Mouse (Mus musculus): ENCODE measurements around the gene Bag6. TPM values are rescaled to one million over a fixed set of nuclear protein-coding genes. Genes with fewer than 3 reads are reported as not detected.

Gene Bag6
- total and polyA plus RNA-seq, 2 experiments from 2014 or later: 55.8 to 320 TPM

GRCm38 (mm10) chr17:35166352-35167035 is 31.5 kb downstream of the Bag6 start:
- H3K36me3 ChIP-seq (ENCODE audit: insufficient read depth, low read length): peaks cover 6% of the 10 kb centered on the region
- peak overlapping the region; percentile 63 for H3K4me2 ChIP-seq (ENCODE audit: low read depth, low read length)
- peak; percentile 89 for DNase-seq (ENCODE audit: low spot score)
- ATAC-seq: no peak
- TF ChIP-seq CTCF (IDR thresholded peaks at IDR 0.05; ENCODE audit: low read depth): peak; percentile 81
- H3K4me3 ChIP-seq (ENCODE audit: low read length): peak overlapping the region; percentile 100; the same call in 1 of the 2 replicates
- H3K4me1 ChIP-seq (ENCODE audit: insufficient read depth, low read length): peaks cover 11% of the 10 kb centered on the region; the same call in 1 of the 2 replicates
- no peaks in the 10 kb centered on the region for H3K9me3 ChIP-seq (ENCODE audit: low read length)
- peak overlapping the region; percentile 99 for H3K27ac ChIP-seq
- H3K27me3 ChIP-seq (ENCODE audit: insufficient read depth, low read length): no peaks in the 10 kb centered on the region
- WGBS: 68% methylated on average over 8 of the region's 8 CpGs
- no peak overlapping the region for H3K9ac ChIP-seq (replicated peaks; ENCODE audit: low read length)

GRCm38 (mm10) chr17:35167794-35168193 is 32.8 kb downstream of the Bag6 start:
- no peaks in the 10 kb centered on the region for H3K36me3 ChIP-seq (ENCODE audit: insufficient read depth, low read length)
- no peak overlapping the region for H3K4me2 ChIP-seq (ENCODE audit: low read depth, low read length)
- TF ChIP-seq CTCF (IDR thresholded peaks at IDR 0.05; ENCODE audit: low read depth): no peak
- DNase-seq (ENCODE audit: low spot score) (no peak), ATAC-seq (no peak)
- no peaks in the 10 kb centered on the region for H3K27me3 ChIP-seq (ENCODE audit: insufficient read depth, low read length)
- H3K27ac ChIP-seq: no peak overlapping the region
- H3K9me3 ChIP-seq (ENCODE audit: low read length): no peaks in the 10 kb centered on the region
- no peak overlapping the region for H3K4me3 ChIP-seq (ENCODE audit: low read length)
- H3K4me1 ChIP-seq (ENCODE audit: insufficient read depth, low read length): peaks cover 8% of the 10 kb centered on the region; the same call in 1 of the 2 replicates
- WGBS: 86% methylated on average over 7 of the region's 7 CpGs
- no peak overlapping the region for H3K9ac ChIP-seq (replicated peaks; ENCODE audit: low read length)

GRCm38 (mm10) chr17:35168541-35169207 is 33.7 kb downstream of the Bag6 start:
- no peaks in the 10 kb centered on the region for H3K36me3 ChIP-seq (ENCODE audit: insufficient read depth, low read length)

GRCm38 (mm10) chr17:35172445-35173234 is 37.7 kb downstream of the Bag6 start:
- no peaks in the 10 kb centered on the region for H3K9me3 ChIP-seq (ENCODE audit: low read length)
- no peaks in the 10 kb centered on the region for H3K4me1 ChIP-seq (ENCODE audit: insufficient read depth, low read length)
- no peak overlapping the region for H3K4me3 ChIP-seq (ENCODE audit: low read length)
- no peak overlapping the region for H3K27ac ChIP-seq
- DNase-seq (ENCODE audit: low spot score) (no peak), ATAC-seq (no peak)
- WGBS: 69% methylated on average over 11 of the region's 11 CpGs
- H3K9ac ChIP-seq (replicated peaks; ENCODE audit: low read length): no peak overlapping the region
- TF ChIP-seq CTCF (IDR thresholded peaks at IDR 0.05; ENCODE audit: low read depth): no peak
- H3K4me2 ChIP-seq (ENCODE audit: low read depth, low read length): no peak overlapping the region
- H3K27me3 ChIP-seq (ENCODE audit: insufficient read depth, low read length): no peaks in the 10 kb centered on the region
- H3K36me3 ChIP-seq (ENCODE audit: insufficient read depth, low read length): no peaks in the 10 kb centered on the region

More at GRCm38 (mm10) chr17:35168541-35169207, 33.7 kb downstream of the Bag6 start:
- DNase-seq (ENCODE audit: low spot score) (peak; percentile 84), ATAC-seq (no peak)
- Histone ChIP-seq H3K9me3 (ENCODE audit: low read length) (no peaks in the 10 kb centered on the region), H3K27me3 (ENCODE audit: insufficient read depth, low read length) (no peaks in the 10 kb centered on the region), H3K4me3 (ENCODE audit: low read length) (no peak overlapping the region), H3K27ac (no peak overlapping the region), H3K4me1 (ENCODE audit: insufficient read depth, low read length) (peaks cover 8% of the 10 kb centered on the region; the same call in 1 of the 2 replicates), H3K4me2 (ENCODE audit: low read depth, low read length) (no peak overlapping the region), H3K9ac (replicated peaks; ENCODE audit: low read length) (no peak overlapping the region)
- WGBS: 14% methylated on average over 4 of the region's 4 CpGs
- TF ChIP-seq CTCF (IDR thresholded peaks at IDR 0.05; ENCODE audit: low read depth): peak; percentile 79

GRCm38 (mm10) chr17:35173329-35173728 is 38.4 kb downstream of the Bag6 start:
- H3K4me1 ChIP-seq (ENCODE audit: insufficient read depth, low read length): no peaks in the 10 kb centered on the region
- H3K4me3 ChIP-seq (ENCODE audit: low read length): no peak overlapping the region
- no peaks in the 10 kb centered on the region for H3K9me3 ChIP-seq (ENCODE audit: low read length)
- ATAC-seq (no peak), DNase-seq (ENCODE audit: low spot score) (no peak)
- H3K27me3 ChIP-seq (ENCODE audit: insufficient read depth, low read length): no peaks in the 10 kb centered on the region
- WGBS: 81% methylated on average over 3 of the region's 3 CpGs
- no peaks in the 10 kb centered on the region for H3K36me3 ChIP-seq (ENCODE audit: insufficient read depth, low read length)
- no peak overlapping the region for H3K27ac ChIP-seq
- no peak overlapping the region for H3K9ac ChIP-seq (replicated peaks; ENCODE audit: low read length)
- TF ChIP-seq CTCF (IDR thresholded peaks at IDR 0.05; ENCODE audit: low read depth): no peak
- no peak overlapping the region for H3K4me2 ChIP-seq (ENCODE audit: low read depth, low read length)

- TF ChIP-seq CTCF (IDR thresholded peaks at IDR 0.05; ENCODE audit: low read depth): no peak
- H3K9ac ChIP-seq (replicated peaks; ENCODE audit: low read length): no peak overlapping the region
- no peak overlapping the region for H3K4me3 ChIP-seq (ENCODE audit: low read length)
- no peak overlapping the region for H3K4me2 ChIP-seq (ENCODE audit: low read depth, low read length)
- DNase-seq (ENCODE audit: low spot score) (no peak), ATAC-seq (no peak)
- no peak overlapping the region for H3K27ac ChIP-seq
- H3K36me3 ChIP-seq (ENCODE audit: insufficient read depth, low read length): no peaks in the 10 kb centered on the region
- H3K9me3 ChIP-seq (ENCODE audit: low read length): no peaks in the 10 kb centered on the region
- H3K27me3 ChIP-seq (ENCODE audit: insufficient read depth, low read length): no peaks in the 10 kb centered on the region
- no peaks in the 10 kb centered on the region for H3K4me1 ChIP-seq (ENCODE audit: insufficient read depth, low read length)
- 71% methylated on average over 8 of the region's 8 CpGs for WGBS
Measured at GRCm38 (mm10) chr17:35174201-35174977, 39.4 kb downstream of the Bag6 start.

Measured in hindbrain, postnatal 0 days (tissue).